ENCODE assay signal across 9 mouse cellular contexts in genomic region chr1:132095356-132096004, GRCm38 (mm10). TPM values are rescaled to one million over a fixed set of nuclear protein-coding genes. Genes with fewer than 3 reads are reported as not detected.
A peak's percentile ranks its signal among the peaks of the same experiment; 100 is the strongest.
DNase-seq lines count a peak whose midpoint lies in the region; ATAC-seq lines count a peak whose summit lies in the region.
"Had no signal": no experiment of that assay in that cellular context is flagged by ENCODE, and none has a peak within 500 bp of the region (broad histone marks: within the 10 kb centered on the region; RNA-seq: fewer than 3 reads in every experiment).

No protein-coding gene starts in this region.

- no peak overlapping the region for H3K4me2 ChIP-seq in embryonic facial prominence, embryonic 15.5 days (replicated peaks)
- H3K4me2 ChIP-seq in intestine, embryonic 16.5 days (ENCODE audit: low read depth, low read length): no peak overlapping the region
- no peak overlapping the region for H3K4me2 ChIP-seq in stomach, embryonic 14.5 days (replicated peaks; ENCODE audit: low read depth, low read length)
- H3K4me2 ChIP-seq in midbrain, embryonic 11.5 days: no peak overlapping the region
- H3K4me2 ChIP-seq: embryonic facial prominence, embryonic 13.5 days had no signal

- H3K27ac ChIP-seq in embryonic facial prominence, embryonic 15.5 days (replicated peaks): no peak overlapping the region
- H3K27ac ChIP-seq in intestine, embryonic 16.5 days (ENCODE audit: low read length): peak overlapping the region; percentile 61
- no peak overlapping the region for H3K27ac ChIP-seq in stomach, embryonic 14.5 days (ENCODE audit: low read length)
- H3K27ac ChIP-seq in midbrain, embryonic 11.5 days (ENCODE audit: low read depth, low read length): no peak overlapping the region
- H3K27ac ChIP-seq: embryonic facial prominence, embryonic 13.5 days had no signal

- no peaks in the 10 kb centered on the region for H3K4me1 ChIP-seq in embryonic facial prominence, embryonic 15.5 days
- peaks cover 4% of the 10 kb centered on the region for H3K4me1 ChIP-seq in intestine, embryonic 16.5 days (ENCODE audit: control insufficient read depth, insufficient read depth, low read length)
- H3K4me1 ChIP-seq in stomach, embryonic 14.5 days (ENCODE audit: control insufficient read depth, insufficient read depth, low read length): no peaks in the 10 kb centered on the region
- H3K4me1 ChIP-seq in midbrain, embryonic 11.5 days (ENCODE audit: control insufficient read depth, insufficient read depth, low read length): no peaks in the 10 kb centered on the region
- H3K4me1 ChIP-seq: embryonic facial prominence, embryonic 13.5 days had no signal

- 75% methylated on average over 11 of the region's 11 CpGs for WGBS in embryonic facial prominence, embryonic 15.5 days
- 47% methylated on average over 11 of the region's 11 CpGs for WGBS in intestine, embryonic 16.5 days
- WGBS in stomach, embryonic 14.5 days: 58% methylated on average over 11 of the region's 11 CpGs
- 81% methylated on average over 11 of the region's 11 CpGs for WGBS in midbrain, embryonic 11.5 days

- peak; percentile 32 for DNase-seq in adrenal gland, postnatal 10 days
- DNase-seq in adrenal gland, adult 18-20 months (ENCODE audit: low spot score in 2 of 2): no peak
- peak; percentile 99 for DNase-seq in 416B (ENCODE audit: low read depth)
- DNase-seq in midbrain, embryonic 11.5 days (ENCODE audit: low spot score, missing footprints): no peak

- H3K4me3 ChIP-seq in embryonic facial prominence, embryonic 15.5 days (replicated peaks): no peak overlapping the region
- H3K4me3 ChIP-seq in intestine, embryonic 16.5 days (ENCODE audit: low read length): no peak overlapping the region
- no peak overlapping the region for H3K4me3 ChIP-seq in stomach, embryonic 14.5 days (ENCODE audit: low read depth, low read length)
- H3K4me3 ChIP-seq in midbrain, embryonic 11.5 days (ENCODE audit: low read depth, low read length): no peak overlapping the region
- H3K4me3 ChIP-seq: embryonic facial prominence, embryonic 13.5 days had no signal

- no peak overlapping the region for H3K9ac ChIP-seq in embryonic facial prominence, embryonic 15.5 days
- H3K9ac ChIP-seq in intestine, embryonic 16.5 days (ENCODE audit: low read depth, low read length): no peak overlapping the region
- H3K9ac ChIP-seq in stomach, embryonic 14.5 days (replicated peaks; ENCODE audit: low read depth, low read length): no peak overlapping the region
- no peak overlapping the region for H3K9ac ChIP-seq in midbrain, embryonic 11.5 days (ENCODE audit: low read length)
- H3K9ac ChIP-seq: embryonic facial prominence, embryonic 13.5 days had no signal

- H3K27me3 ChIP-seq in embryonic facial prominence, embryonic 15.5 days: no peaks in the 10 kb centered on the region
- no peaks in the 10 kb centered on the region for H3K27me3 ChIP-seq in intestine, embryonic 16.5 days (replicated peaks; ENCODE audit: control insufficient read depth, insufficient read depth, low read length)
- H3K27me3 ChIP-seq in stomach, embryonic 14.5 days (ENCODE audit: control insufficient read depth, insufficient read depth, low read length): no peaks in the 10 kb centered on the region
- H3K27me3 ChIP-seq in midbrain, embryonic 11.5 days (ENCODE audit: control insufficient read depth, insufficient read depth, low read length): no peaks in the 10 kb centered on the region
- H3K27me3 ChIP-seq: embryonic facial prominence, embryonic 13.5 days had no signal

- H3K9me3 ChIP-seq in embryonic facial prominence, embryonic 15.5 days (replicated peaks): no peaks in the 10 kb centered on the region
- no peaks in the 10 kb centered on the region for H3K9me3 ChIP-seq in intestine, embryonic 16.5 days (ENCODE audit: control insufficient read depth, low read length)
- H3K9me3 ChIP-seq in stomach, embryonic 14.5 days (ENCODE audit: control insufficient read depth, low read depth, low read length): no peaks in the 10 kb centered on the region
- no peaks in the 10 kb centered on the region for H3K9me3 ChIP-seq in midbrain, embryonic 11.5 days (ENCODE audit: control insufficient read depth, low read length)
- H3K9me3 ChIP-seq: embryonic facial prominence, embryonic 13.5 days had no signal

- ATAC-seq in embryonic facial prominence, embryonic 15.5 days (ENCODE audit: insufficient number of reproducible peaks, low FRiP score, low TSS enrichment, low read depth): 0 out of 2 replicates have a peak, but pooled peaks have one; percentile 41
- ATAC-seq in intestine, embryonic 16.5 days: peak; percentile 91
- ATAC-seq in stomach, embryonic 14.5 days (ENCODE audit: insufficient number of reproducible peaks, insufficient read depth, low FRiP score, low read depth): peak; percentile 83
- ATAC-seq in midbrain, embryonic 11.5 days (ENCODE audit: low FRiP score): no peak
- no peak for ATAC-seq in inflammation-experienced regulatory T-cells, adult 6 months

- no peaks in the 10 kb centered on the region for H3K36me3 ChIP-seq in embryonic facial prominence, embryonic 15.5 days
- H3K36me3 ChIP-seq in intestine, embryonic 16.5 days (ENCODE audit: control insufficient read depth, insufficient read depth, low read length): no peaks in the 10 kb centered on the region
- H3K36me3 ChIP-seq in stomach, embryonic 14.5 days (ENCODE audit: control insufficient read depth, insufficient read depth, low read length): no peaks in the 10 kb centered on the region
- H3K36me3 ChIP-seq in midbrain, embryonic 11.5 days (ENCODE audit: control insufficient read depth, insufficient read depth, low read length): no peaks in the 10 kb centered on the region
- H3K36me3 ChIP-seq: embryonic facial prominence, embryonic 13.5 days had no signal

RNA-seq across cellular contexts. Expression of gene Mfsd4a, which starts 27.6 kb away (rescaled TPM):
- total RNA-seq in adrenal gland, postnatal 10 days (2021): 1 to 10 TPM; 4.1 to 5.4 TPM
- total RNA-seq in adrenal gland, adult 18-20 months (2021): 10 to 100 TPM; 13.3 to 31.0 TPM
- 15.2 and 16.8 TPM in 2 replicates for polyA plus RNA-seq in embryonic facial prominence, embryonic 15.5 days (2015; fragmentation: Nextera tagmentation; extraction: Ambion mirVana)
- 8.7 and 10.1 TPM in 2 replicates for polyA plus RNA-seq in intestine, embryonic 16.5 days (2015; fragmentation: Nextera tagmentation; extraction: Ambion mirVana)
- polyA plus RNA-seq in stomach, embryonic 14.5 days (2014; fragmentation: Nextera tagmentation; extraction: Ambion mirVana): 14.5 and 16.5 TPM in 2 replicates
- polyA plus RNA-seq in midbrain, embryonic 11.5 days (2014; fragmentation: Nextera tagmentation; extraction: Ambion mirVana): 8.1 and 8.7 TPM in 2 replicates
- polyA plus RNA-seq in inflammation-experienced regulatory T-cells, adult 6 months (2017; shearing (Covaris generic)): 10 to 100 TPM; 34.3 to 43.4 (median 41.3) TPM

RNA-seq across cellular contexts. Expression of gene Cdk18, which starts 44.0 kb away (rescaled TPM):
- 10 to 100 TPM; 14.6 TPM for total RNA-seq in adrenal gland, postnatal 10 days (2021)
- total RNA-seq in adrenal gland, adult 18-20 months (2021): 10 to 100 TPM; 16.1 to 16.3 TPM
- polyA plus RNA-seq in embryonic facial prominence, embryonic 15.5 days (2015; fragmentation: Nextera tagmentation; extraction: Ambion mirVana): 3.1 and 3.7 TPM in 2 replicates
- polyA plus RNA-seq in intestine, embryonic 16.5 days (2015; fragmentation: Nextera tagmentation; extraction: Ambion mirVana): 16.9 and 20.2 TPM in 2 replicates
- polyA plus RNA-seq in stomach, embryonic 14.5 days (2014; fragmentation: Nextera tagmentation; extraction: Ambion mirVana): 3.9 and 5.5 TPM in 2 replicates
- 0.14 and 0.19 TPM in 2 replicates for polyA plus RNA-seq in midbrain, embryonic 11.5 days (2014; fragmentation: Nextera tagmentation; extraction: Ambion mirVana)
- polyA plus RNA-seq in inflammation-experienced regulatory T-cells, adult 6 months (2017; shearing (Covaris generic)): not detected

Comparison
In these comparisons a context has a peak if more than half of its experiments do, and no peak if none do; other contexts are left out.
1. DNase-seq: peak in adrenal gland, postnatal 10 days (single experiment) and 416B (single experiment); none in adrenal gland, adult 18-20 months (0 of 2) and midbrain, embryonic 11.5 days (single experiment).
2. ATAC-seq: peak in embryonic facial prominence, embryonic 15.5 days (single experiment), intestine, embryonic 16.5 days (single experiment) and stomach, embryonic 14.5 days (single experiment); none in midbrain, embryonic 11.5 days (single experiment) and inflammation-experienced regulatory T-cells, adult 6 months (single experiment).